Mouse (Mus musculus) liver, adult 2 months (tissue): ENCODE results near the gene Dclk2.

ENCODE experiments used
- CTCF ChIP-seq: fragments of 200-500 bp; IDR thresholded peaks from 2 replicates; pipeline ENCODE4 v1.5.1; 2011; ENCODE audit warnings: low read depth, low read length, control low read depth
- POLR2A ChIP-seq: fragments of 200-500 bp; IDR thresholded peaks from 2 replicates; pipeline ENCODE4 v1.6.1; 2011; ENCODE audit warnings: low read length, control low read depth; ENCODE audit not compliant: insufficient read depth; ENCODE audit errors: extremely low read depth

DNA sequence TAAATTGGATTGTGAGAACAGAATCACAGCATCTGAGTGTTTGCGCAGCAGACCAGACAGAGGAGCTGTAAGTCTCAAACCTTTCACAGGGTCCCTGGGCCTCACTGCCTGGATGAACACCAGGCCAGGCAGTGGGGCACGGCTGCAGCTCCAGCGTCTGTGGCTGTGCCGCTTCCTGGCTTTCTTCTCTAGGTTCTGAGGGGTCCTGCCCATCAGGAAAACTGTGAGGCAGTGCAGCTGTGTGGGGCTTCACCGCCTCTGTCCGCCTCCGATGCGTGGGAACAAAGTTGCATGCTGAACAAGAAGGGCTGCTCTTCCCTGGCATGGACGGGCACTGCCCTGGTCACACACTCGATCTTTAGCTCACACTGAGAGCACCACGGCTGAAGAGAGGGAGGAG, 135.7 kb downstream of the Dclk2 start:
- TF ChIP-seq POLR2A (no peak), CTCF (no peak)
